Mouse (Mus musculus) myocyte (in vitro differentiated cells): ENCODE data around the gene Sntb2. TPM values are rescaled to one million over a fixed set of nuclear protein-coding genes. Genes with fewer than 3 reads are reported as not detected.
"Not testable (repeated sequence)": the region's sequence is repeated elsewhere in the genome, so short reads cannot be mapped to it uniquely, and the experiment has no call there.

Experiments used
- H3K27me3 ChIP-seq: one replicate; pipeline ENCODE4 v1.6.1; 2011; ENCODE audit not compliant: control insufficient read depth, insufficient read depth, insufficient read length
- H3K36me3 ChIP-seq: one replicate; pipeline ENCODE4 v1.6.1; 2011; ENCODE audit not compliant: control insufficient read depth, insufficient read depth
- H3K4me2 ChIP-seq: one replicate; pipeline ENCODE4 v1.6.1; 2011; ENCODE audit warnings: low read depth, control low read depth
- H3K4me3 ChIP-seq: one replicate; pipeline ENCODE4 v1.5.1; 2011; ENCODE audit warnings: mild to moderate bottlenecking, control low read depth, moderate library complexity
- H3K79me2 ChIP-seq: one replicate; pipeline ENCODE4 v1.6.1; 2011; ENCODE audit not compliant: control insufficient read depth, insufficient read depth
- H3ac ChIP-seq: one replicate; pipeline ENCODE4 v1.6.1; 2011; ENCODE audit not compliant: control insufficient read depth, insufficient read length
- CEBPB ChIP-seq: IDR thresholded peaks from 2 replicates; pipeline ENCODE4 v1.6.1; 2011; ENCODE audit warnings: mild to moderate bottlenecking, moderate library complexity; ENCODE audit not compliant: poor library complexity, insufficient read depth, severe bottlenecking
- E2F4 ChIP-seq: IDR thresholded peaks from one replicate; pipeline ENCODE4 v1.6.1; 2011; ENCODE audit warnings: mild to moderate bottlenecking, control low read depth, moderate library complexity; ENCODE audit not compliant: insufficient read depth
- MAX ChIP-seq: IDR thresholded peaks from one replicate; pipeline ENCODE4 v1.6.1; 2011; ENCODE audit warnings: low read depth, mild to moderate bottlenecking, control low read depth
- MYOD1 ChIP-seq, 3 experiments: IDR thresholded peaks; one replicate each; pipeline ENCODE4 v1.6.1; 2011; ENCODE audit warnings: control low read depth in 2 of 3, low read depth in 2 of 3, mild to moderate bottlenecking in 2 of 3, moderate library complexity in 1 of 3; ENCODE audit not compliant: insufficient read length in 2 of 3, control insufficient read depth in 1 of 3
- MYOG ChIP-seq, 3 experiments: IDR thresholded peaks; one replicate each; pipeline ENCODE4 v1.6.1; 2011; ENCODE audit warnings: control low read depth in 2 of 3, low read depth in 2 of 3, mild to moderate bottlenecking in 2 of 3; ENCODE audit not compliant: insufficient read length in 2 of 3, control insufficient read depth in 1 of 3, insufficient read depth in 1 of 3
- POLR2A ChIP-seq: IDR thresholded peaks from one replicate; pipeline ENCODE4 v1.6.1; 2011; ENCODE audit warnings: low read depth, mild to moderate bottlenecking, control low read depth, moderate library complexity; ENCODE audit not compliant: insufficient read length
- POLR2AphosphoS2 ChIP-seq: IDR thresholded peaks from one replicate; pipeline ENCODE4 v1.6.1; 2011; ENCODE audit warnings: low read depth, control low read depth; ENCODE audit not compliant: insufficient read length
- REST ChIP-seq: IDR thresholded peaks from one replicate; pipeline ENCODE4 v1.6.1; 2011; ENCODE audit warnings: mild to moderate bottlenecking, control low read depth, moderate library complexity; ENCODE audit not compliant: insufficient read depth, insufficient read length
- SRF ChIP-seq: IDR thresholded peaks from one replicate; pipeline ENCODE4 v1.6.1; 2011; ENCODE audit warnings: low read depth; ENCODE audit not compliant: control insufficient read depth, insufficient read length
- TCF12 ChIP-seq: IDR thresholded peaks from one replicate; pipeline ENCODE4 v1.6.1; 2011; ENCODE audit warnings: mild to moderate bottlenecking, control low read depth; ENCODE audit not compliant: poor library complexity, insufficient read depth, severe bottlenecking
- TCF3 ChIP-seq: IDR thresholded peaks from one replicate; pipeline ENCODE4 v1.6.1; 2011; ENCODE audit warnings: low read depth, control low read depth; ENCODE audit not compliant: insufficient read length
- USF1 ChIP-seq: IDR thresholded peaks from one replicate; pipeline ENCODE4 v1.6.1; 2011; ENCODE audit warnings: low read depth, mild to moderate bottlenecking, control low read depth, moderate library complexity
- polyA plus RNA-seq: library from polyadenylated mRNA; unstranded; fragments of >200 nt; fragmentation: generic; extraction: Trizol; gene quantifications from one replicate; pipeline ENCODE4 v1.2.1, GENCODE M21; 2012; ENCODE audit warnings: missing spikeins

Sntb2 gene
- polyA plus RNA-seq, 1 experiment = 5.6 TPM

GRCm38 (mm10) chr8:107031577-107032090 lies 96.1 kb downstream of the Sntb2 start:
- no peak for TF ChIP-seq POLR2A
- no peak for TF ChIP-seq E2F4
- Histone ChIP-seq H3K4me2 (peak overlapping the region; percentile 74), H3ac (peak overlapping the region; percentile 82), H3K79me2 (peaks cover 34% of the 10 kb centered on the region), H3K27me3 (no peaks in the 10 kb centered on the region), H3K36me3 (no peaks in the 10 kb centered on the region), H3K4me3 (peak overlapping the region; percentile 35)

- H3K27me3 ChIP-seq, H3K4me2 ChIP-seq, H3K36me3 ChIP-seq, H3K4me3 ChIP-seq, H3ac ChIP-seq: not testable (repeated sequence)
- peaks cover 34% of the 10 kb centered on the region for H3K79me2 ChIP-seq
These were observed 98.1 kb downstream of the Sntb2 start for GRCm38 (mm10) chr8:107033609-107034008.

- TF ChIP-seq POLR2AphosphoS2 = no peak
- TF ChIP-seq E2F4 = no peak
- no peak for TF ChIP-seq MYOD1 (IDR thresholded peaks at IDR 0.05; ENCODE audit: control insufficient read depth in 1 of 3, insufficient read length in 2 of 3, low read depth in 2 of 3)
- no peak for TF ChIP-seq USF1
- TF ChIP-seq TCF3 = no peak
- no peak overlapping the region for H3K4me3 ChIP-seq
- peaks cover 10% of the 10 kb centered on the region for H3K36me3 ChIP-seq
- no peak overlapping the region for H3K4me2 ChIP-seq
- no peak overlapping the region for H3ac ChIP-seq
- peaks cover 34% of the 10 kb centered on the region for H3K79me2 ChIP-seq
- H3K27me3 ChIP-seq = no peaks in the 10 kb centered on the region
These were observed 100.1 kb downstream of the Sntb2 start for GRCm38 (mm10) chr8:107035641-107036040.

GRCm38 (mm10) chr8:107036626-107037025 lies 101.1 kb downstream of the Sntb2 start:
- no peak overlapping the region for H3K4me3 ChIP-seq
- TF ChIP-seq POLR2AphosphoS2 (no peak), MYOG (IDR thresholded peaks at IDR 0.05; ENCODE audit: control insufficient read depth in 1 of 3, insufficient read depth in 1 of 3, insufficient read length in 2 of 3, low read depth in 2 of 3) (no peak), TCF12 (no peak)
- H3K79me2 ChIP-seq = peaks cover 34% of the 10 kb centered on the region
- no peak overlapping the region for H3K4me2 ChIP-seq
- peaks cover 17% of the 10 kb centered on the region for H3K36me3 ChIP-seq
- no peaks in the 10 kb centered on the region for H3K27me3 ChIP-seq
- no peak overlapping the region for H3ac ChIP-seq

- Histone ChIP-seq H3K4me2 (no peak overlapping the region), H3K27me3 (no peaks in the 10 kb centered on the region), H3K4me3 (no peak overlapping the region), H3K79me2 (no peaks in the 10 kb centered on the region), H3K36me3 (peaks cover 40% of the 10 kb centered on the region), H3ac (no peak overlapping the region)
- no peak for TF ChIP-seq POLR2A
- TF ChIP-seq SRF = no peak
- TF ChIP-seq REST = no peak
- no peak for TF ChIP-seq MAX
- no peak for TF ChIP-seq MYOG (IDR thresholded peaks at IDR 0.05; ENCODE audit: control insufficient read depth in 1 of 3, insufficient read depth in 1 of 3, insufficient read length in 2 of 3, low read depth in 2 of 3)
- TF ChIP-seq POLR2AphosphoS2 = no peak
- no peak for TF ChIP-seq CEBPB
- TF ChIP-seq MYOD1 (IDR thresholded peaks at IDR 0.05; ENCODE audit: control insufficient read depth in 1 of 3, insufficient read length in 2 of 3, low read depth in 2 of 3) = no peak
- TF ChIP-seq TCF12 = no peak
- TF ChIP-seq USF1 = no peak
- TF ChIP-seq E2F4 = no peak
- TF ChIP-seq TCF3 = no peak
These were observed 105.1 kb downstream of the Sntb2 start for GRCm38 (mm10) chr8:107040632-107041031.

- Histone ChIP-seq H3ac (no peak overlapping the region), H3K27me3 (no peaks in the 10 kb centered on the region), H3K4me3 (no peak overlapping the region), H3K4me2 (no peak overlapping the region), H3K79me2 (peaks cover 10% of the 10 kb centered on the region), H3K36me3 (peaks cover 52% of the 10 kb centered on the region)
- no peak for TF ChIP-seq MYOG (IDR thresholded peaks at IDR 0.05; ENCODE audit: control insufficient read depth in 1 of 3, insufficient read depth in 1 of 3, insufficient read length in 2 of 3, low read depth in 2 of 3)
- TF ChIP-seq POLR2AphosphoS2 = peak; percentile 28
These were observed 109.9 kb downstream of the Sntb2 start for GRCm38 (mm10) chr8:107045478-107045877.
